Mouse (Mus musculus) ES-E14 (cell line): ENCODE measurements at regions not wholly inside any gene's neighbourhood (a gene's known extent, or its start where the extent isn't known, plus 50 kb on each side); places are given as distances from the start of the nearest gene placed in this dataset.

Experiments used
- DNase-seq: peaks from one replicate; pipeline ENCODE4 v3.0.0-alpha.2; 2013; ENCODE audit warnings: low read depth, low spot score
- H3K27ac ChIP-seq: 2 replicates; pipeline ENCODE4 v1.5.1; 2012; ENCODE audit warnings: low read depth, mild to moderate bottlenecking, low read length, moderate library complexity, mixed read lengths; ENCODE audit not compliant: poor library complexity, insufficient read depth, severe bottlenecking
- H3K36me3 ChIP-seq: 2 replicates; pipeline ENCODE4 v1.6.1; 2012; ENCODE audit warnings: mild to moderate bottlenecking, low read length, moderate library complexity, mixed read lengths; ENCODE audit not compliant: control insufficient read depth, poor library complexity, insufficient read depth, severe bottlenecking
- H3K4me1 ChIP-seq, 2 experiments: fragments of 150-350 bp in 1 of 2; sonication (generic) in 1 of 2; 2 replicates each; pipeline ENCODE4 v1.6.1; 2012; ENCODE audit warnings: low read length in 2 of 2, mild to moderate bottlenecking in 1 of 2, mixed read lengths in 1 of 2; ENCODE audit not compliant: control insufficient read depth in 2 of 2, insufficient read depth in 2 of 2, poor library complexity in 1 of 2
- H3K4me3 ChIP-seq, 2 experiments: fragments of 150-350 bp in 1 of 2; sonication (generic) in 1 of 2; 2 replicates each; pipeline ENCODE4 v1.5.1; 2012; ENCODE audit warnings: low read length in 2 of 2, low read depth in 1 of 2, mild to moderate bottlenecking in 1 of 2, mixed read lengths in 1 of 2; ENCODE audit not compliant: insufficient read depth in 1 of 2, poor library complexity in 1 of 2, severe bottlenecking in 1 of 2
- H3K9ac ChIP-seq: 2 replicates; pipeline ENCODE4 v1.6.1; 2012; ENCODE audit warnings: low read depth, mild to moderate bottlenecking, low read length, mixed read lengths; ENCODE audit not compliant: poor library complexity, insufficient read depth, severe bottlenecking
- H3K9me3 ChIP-seq: fragments of 150-350 bp; sonication (generic); 2 replicates; pipeline ENCODE4 v1.6.1; 2012; ENCODE audit warnings: low read depth, mild to moderate bottlenecking, low read length; ENCODE audit not compliant: control insufficient read depth, insufficient read depth
- CHD2 ChIP-seq: IDR thresholded peaks from 2 replicates; pipeline ENCODE4 v1.6.1; 2014; ENCODE audit warnings: mild to moderate bottlenecking, low read depth, low read length, inconsistent platforms
- HCFC1 ChIP-seq: IDR thresholded peaks from 2 replicates; pipeline ENCODE4 v1.6.1; 2012; ENCODE audit warnings: low read length, inconsistent platforms, borderline replicate concordance; ENCODE audit not compliant: insufficient read depth
- MAFK ChIP-seq: IDR thresholded peaks from 2 replicates; pipeline ENCODE4 v1.6.1; 2014; ENCODE audit warnings: mild to moderate bottlenecking, low read depth, low read length, inconsistent platforms; ENCODE audit not compliant: insufficient read depth
- ZC3H11A ChIP-seq: IDR thresholded peaks from 2 replicates; pipeline ENCODE4 v1.6.1; 2012; ENCODE audit warnings: low read depth, mild to moderate bottlenecking, inconsistent platforms, low read length, borderline replicate concordance
- ZNF384 ChIP-seq: IDR thresholded peaks from 2 replicates; pipeline ENCODE4 v1.6.1; 2012; ENCODE audit warnings: low read depth, low read length, inconsistent platforms
- in situ Hi-C, 2 experiments: fragments of 600-800 bp; cut with MboI; formaldehyde crosslinking; loops; one replicate each; pipeline ENCODE4 v1.15.1; 2025; ENCODE audit warnings: low sequenced_read_pairs in 2 of 2, inconsistent platforms in 1 of 2; ENCODE audit not compliant: unreplicated experiment in 2 of 2

GRCm38 (mm10) chr16:21311781-21312180 lies 107.2 kb downstream of the Ephb3 start:
- no peak for DNase-seq
- TF ChIP-seq ZC3H11A, result no peak
- no peak for TF ChIP-seq ZNF384
- TF ChIP-seq MAFK, result no peak
- no peak for TF ChIP-seq HCFC1
- no peak for TF ChIP-seq CHD2
- H3K27ac ChIP-seq, result no peak overlapping the region
- H3K9me3 ChIP-seq, result no peaks in the 10 kb centered on the region
- no peaks in the 10 kb centered on the region for H3K36me3 ChIP-seq
- H3K4me1 ChIP-seq, result peaks cover 1 to 5% of the 10 kb centered on the region in 2 experiments; a peak in 1 of 4 replicates
- H3K4me3 ChIP-seq, result no peak overlapping the region
- no peak overlapping the region for H3K9ac ChIP-seq
- in situ Hi-C loops, result no loop called here

GRCm38 (mm10) chr16:21315751-21316151 lies 107.2 kb upstream of the Vps8 start:
- no peak overlapping the region for H3K27ac ChIP-seq
- no peak for DNase-seq

GRCm38 (mm10) chr16:21318009-21318639 lies 104.8 kb upstream of the Vps8 start:
- Histone ChIP-seq H3K36me3 (no peaks in the 10 kb centered on the region), H3K9me3 (no peaks in the 10 kb centered on the region), H3K4me3 (no peak overlapping the region), H3K4me1 (no peaks in the 10 kb centered on the region), H3K27ac (no peak overlapping the region), H3K9ac (no peak overlapping the region)
- in situ Hi-C loops, result no loop called here
- TF ChIP-seq HCFC1 (no peak), MAFK (no peak), ZC3H11A (no peak), CHD2 (no peak), ZNF384 (no peak)
- DNase-seq, result no peak

More at GRCm38 (mm10) chr16:21315751-21316151, 107.2 kb upstream of the Vps8 start:
- H3K9me3 ChIP-seq, result no peaks in the 10 kb centered on the region
- no peak for TF ChIP-seq ZNF384
- no peak for TF ChIP-seq CHD2
- TF ChIP-seq MAFK, result no peak
- TF ChIP-seq HCFC1, result no peak
- TF ChIP-seq ZC3H11A, result no peak
- H3K4me1 ChIP-seq, result 0 out of 4 replicates have a peak, but pooled peaks cover 0 to 2% of the 10 kb centered on the region in 2 experiments
- in situ Hi-C loops, result no loop called here
- H3K9ac ChIP-seq, result no peak overlapping the region
- H3K4me3 ChIP-seq, result no peak overlapping the region
- no peaks in the 10 kb centered on the region for H3K36me3 ChIP-seq

- DNase-seq, result no peak
- Histone ChIP-seq H3K9ac (no peak overlapping the region), H3K4me3 (no peak overlapping the region), H3K4me1 (no peaks in the 10 kb centered on the region), H3K9me3 (no peaks in the 10 kb centered on the region), H3K27ac (no peak overlapping the region), H3K36me3 (no peaks in the 10 kb centered on the region)
- in situ Hi-C loops, result no loop called here
- no peak for TF ChIP-seq MAFK
- no peak for TF ChIP-seq ZNF384
- TF ChIP-seq ZC3H11A, result no peak
- TF ChIP-seq HCFC1, result no peak
- TF ChIP-seq CHD2, result no peak
Observed at GRCm38 (mm10) chr16:21318640-21319365, 104.1 kb upstream of the Vps8 start.
